Mouse (Mus musculus) left cerebral cortex, postnatal 36 days (tissue): ENCODE measurements around the gene Defb22. TPM values are rescaled to one million over a fixed set of nuclear protein-coding genes. Genes with fewer than 3 reads are reported as not detected.

Experiments
- DNase-seq, 2 experiments: peaks; one replicate each; pipeline ENCODE4 v3.0.0; 2021 to 2022; ENCODE audit warnings: low spot score in 2 of 2, mixed read lengths in 1 of 2
- intact Hi-C: fragments of 180-260 bp; cut with DNase I; formaldehyde crosslinking; loops from one replicate; pipeline ENCODE4 v1.15.1; 2025
- total RNA-seq, 2 experiments: library from RNA; stranded (reverse); gene quantifications; 2 replicates each; pipeline ENCODE4 v1.2.3; 2021

Defb22 gene
- total RNA-seq, 2 experiments from 2014 or later: not detected

DNA sequence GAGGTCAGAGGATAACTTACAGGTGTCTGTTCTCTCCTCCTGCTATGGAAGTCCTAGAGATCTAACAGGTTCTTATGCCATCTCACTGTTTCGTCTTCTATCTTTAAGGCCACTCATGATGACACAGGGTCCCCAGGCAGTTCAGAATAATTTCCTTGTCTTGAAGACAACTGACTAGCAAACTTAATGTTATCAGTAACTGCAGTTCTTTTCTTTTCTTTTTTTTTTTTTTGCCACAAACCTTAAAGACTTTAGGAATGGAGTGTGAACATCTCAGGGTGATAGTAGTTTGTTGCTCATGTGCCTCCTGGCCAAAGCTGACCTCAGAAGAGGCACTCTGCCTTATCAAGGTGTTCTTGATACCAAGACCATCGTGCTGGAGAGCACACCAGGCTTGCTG is 43.3 kb downstream of the Defb22 start:
- DNase-seq: no peak
- intact Hi-C loops: no loop called here

DNA sequence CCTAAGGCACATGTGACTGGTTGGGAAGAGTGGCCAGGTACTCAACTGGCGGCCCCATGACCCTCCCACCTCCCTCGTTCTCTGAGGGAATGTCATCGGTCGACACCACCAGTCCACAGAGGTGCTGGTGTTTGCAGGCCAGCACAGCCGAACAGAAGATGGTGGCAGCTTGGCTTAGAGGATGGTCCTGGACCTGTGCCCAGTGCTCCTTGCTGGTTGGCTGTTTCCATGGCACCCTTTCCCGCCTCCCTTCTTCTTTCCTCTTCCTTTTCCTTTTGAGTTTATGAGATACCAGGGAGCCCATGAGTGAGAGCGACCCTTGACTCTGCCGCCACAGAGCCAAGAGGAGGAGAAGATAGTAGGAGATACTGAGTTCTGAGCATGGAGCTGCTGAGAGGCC is 46.7 kb downstream of the Defb22 start:
- no peak for DNase-seq
- intact Hi-C loops: no loop called here

DNA sequence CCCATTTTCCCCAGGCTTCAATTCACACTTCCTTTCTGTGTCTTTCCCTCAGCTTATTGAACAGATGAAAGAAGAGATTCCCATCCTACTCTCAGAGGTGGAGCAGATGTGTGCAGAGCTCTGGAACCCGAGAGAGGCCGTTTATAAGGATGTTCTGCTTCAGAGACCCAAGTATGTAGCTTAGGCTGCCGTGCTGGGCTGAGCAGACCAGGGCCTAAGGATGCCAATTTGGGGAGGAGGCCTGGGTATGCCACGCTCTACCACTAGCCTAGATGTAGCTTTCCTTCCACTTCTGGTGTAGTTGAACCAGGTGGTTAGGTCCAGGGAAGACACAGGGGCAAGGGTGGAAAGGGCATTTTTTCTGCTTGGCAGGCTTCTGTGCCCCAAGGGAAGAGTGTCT is 47.6 kb downstream of the Defb22 start:
- no peak for DNase-seq
- intact Hi-C loops: no loop called here

DNA sequence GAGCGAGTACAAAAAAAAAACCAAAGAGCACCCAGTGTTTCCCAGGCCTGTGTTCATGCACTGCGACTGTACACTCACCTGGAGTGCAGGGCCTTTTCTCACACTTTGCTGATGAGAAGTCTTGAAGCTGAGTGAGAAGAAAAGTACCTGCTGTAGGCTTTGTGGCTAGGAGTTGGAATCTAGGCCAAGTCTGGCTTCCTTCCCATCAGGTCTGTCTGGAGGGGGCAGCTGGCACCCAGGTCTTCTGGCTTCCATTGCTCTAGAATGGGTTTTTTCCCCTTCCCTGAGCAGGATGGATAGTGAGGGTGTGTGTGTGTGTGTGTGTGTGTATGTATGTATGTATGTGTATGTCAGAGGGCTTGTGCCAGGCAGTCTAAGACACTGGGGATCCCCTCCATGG is 50.1 kb downstream of the Defb22 start:
- DNase-seq: no peak
- intact Hi-C loops: no loop called here

DNA sequence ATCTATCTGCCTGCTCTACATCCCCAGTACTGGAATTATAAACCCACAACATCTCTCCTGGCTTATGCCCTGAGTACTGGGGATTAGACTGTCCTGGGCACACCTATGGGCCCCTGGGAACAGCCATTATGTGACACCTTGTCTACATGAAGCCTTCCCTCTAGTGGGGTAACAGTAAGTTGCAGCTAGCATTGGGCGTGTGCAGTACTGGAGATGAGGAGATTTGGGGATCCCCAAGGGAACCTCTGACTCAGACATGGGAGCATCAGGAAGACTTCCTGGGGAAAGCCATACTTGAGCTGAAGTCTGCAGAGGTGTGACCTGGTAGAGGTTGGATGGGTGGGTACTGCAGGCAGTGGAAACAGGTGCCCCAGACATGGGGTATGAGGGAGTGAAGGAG is 51.0 kb downstream of the Defb22 start:
- intact Hi-C loops: no loop called here
- no peak for DNase-seq

DNA sequence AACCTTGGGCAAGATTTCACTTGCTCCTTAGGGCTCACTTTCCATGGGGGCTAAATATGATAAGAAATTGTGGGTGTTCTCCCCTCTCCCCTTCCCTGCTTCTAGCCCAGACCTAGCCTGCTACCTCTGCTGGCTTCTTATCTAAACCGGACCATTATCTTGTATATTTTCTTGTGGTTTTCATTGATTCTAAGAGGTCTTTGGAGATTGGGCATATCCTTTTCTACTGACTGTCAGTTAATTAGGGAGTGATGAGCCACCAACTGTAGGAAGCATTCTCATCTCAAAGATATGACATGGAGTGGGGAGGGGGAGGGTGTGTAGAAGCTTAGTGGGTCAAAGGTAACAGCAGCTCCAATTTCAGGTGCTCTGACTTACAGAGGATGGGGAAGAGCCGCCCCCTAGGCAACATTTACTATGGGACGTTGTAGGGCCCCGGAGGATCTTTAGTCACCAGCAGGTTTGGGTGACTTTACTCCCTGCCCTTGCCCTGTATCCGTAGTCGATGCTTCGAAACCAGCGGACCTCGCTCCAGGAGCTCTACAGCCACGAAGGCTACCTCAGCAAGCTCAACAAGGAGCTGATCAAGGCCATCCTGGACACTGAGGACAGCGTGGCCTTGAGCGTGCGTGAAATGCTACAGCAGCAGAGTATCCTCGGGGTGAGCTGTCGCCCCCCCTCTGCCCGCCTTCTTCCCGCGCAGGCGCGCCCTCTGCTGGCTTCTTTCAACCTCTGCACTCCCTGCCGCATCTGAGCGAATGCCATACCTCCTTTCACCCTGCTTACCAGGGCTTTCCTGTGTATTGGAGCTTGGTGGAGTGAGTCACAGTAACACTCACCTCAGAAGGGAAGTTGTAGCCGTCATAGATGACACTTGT is 52.7 kb downstream of the Defb22 start:
- intact Hi-C loops: loop anchor here (1.0 kb wide), 2 partner anchors 41 to 45 kb away; no protein-coding TSS in a partner anchor
- DNase-seq: peak; percentile 82 to 83

DNA sequence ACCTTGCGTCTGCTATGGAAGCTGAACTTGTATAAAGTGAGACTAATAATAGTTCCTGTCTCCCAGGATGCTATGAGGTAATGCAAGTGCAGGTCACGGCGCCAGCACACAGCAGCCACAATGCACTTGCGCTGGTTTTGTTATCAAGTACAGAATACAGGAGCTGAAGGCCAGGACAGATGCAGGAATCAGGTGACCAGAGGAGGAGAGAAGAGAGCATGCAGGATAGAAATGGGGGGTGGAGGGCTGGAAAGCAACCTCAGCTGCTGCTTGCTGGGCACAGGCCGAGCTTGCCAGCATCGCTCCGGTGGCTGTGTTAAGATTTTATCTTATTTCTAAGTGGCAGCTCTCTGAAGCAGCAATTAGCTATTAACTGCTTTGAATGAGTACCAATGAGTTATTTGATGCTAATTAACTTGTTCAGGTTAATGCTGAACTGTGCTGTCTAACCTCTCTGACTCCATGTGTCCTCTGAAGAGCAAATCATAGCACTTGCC is 53.5 kb downstream of the Defb22 start:
- intact Hi-C loops: no loop called here
- DNase-seq: no peak

Other genes starting within 250 kb of the Defb22 start
- gene Tbc1d20, start 196.3 kb downstream of the Defb22 start, total RNA-seq: 10 to 100 TPM; 53.6 to 57.1 TPM
- 100 to 1,000 TPM in 1 of 2 experiments, 10 to 100 TPM in 1; 92.3 to 124 TPM for gene Rbck1, start 157.5 kb downstream of the Defb22 start, total RNA-seq
- gene Trib3, start 146.1 kb downstream of the Defb22 start, total RNA-seq: 1 to 10 TPM in 1 of 2 experiments, under 1 TPM in 1; 0.62 to 1.7 TPM
- 10 to 100 TPM; 66.2 to 81.9 TPM for gene Nrsn2, start 113.5 kb downstream of the Defb22 start, total RNA-seq
- 10 to 100 TPM; 14.7 to 15.6 TPM for gene Sox12, start 92.1 kb downstream of the Defb22 start, total RNA-seq
- gene Zcchc3, start 75.1 kb downstream of the Defb22 start, total RNA-seq: 10 to 100 TPM in 1 of 2 experiments, 1 to 10 TPM in 1; 9.5 to 11.3 TPM
- 1 to 10 TPM; 2.1 to 3.6 TPM for gene 6820408C15Rik, start 74.6 kb downstream of the Defb22 start, total RNA-seq
- gene Defb23, start 25.5 kb downstream of the Defb22 start, total RNA-seq: not detected
- not detected for gene Defb20, start 13.1 kb downstream of the Defb22 start, total RNA-seq
- gene Defb26, start 21.6 kb upstream of the Defb22 start, total RNA-seq: not detected
- gene Defb28, start 28.1 kb upstream of the Defb22 start, total RNA-seq: not detected
- not detected for gene Defb29, start 50.0 kb upstream of the Defb22 start, total RNA-seq
- not detected for gene Gm17416, start 79.2 kb upstream of the Defb22 start, total RNA-seq
- not detected for gene Defb21, start 82.6 kb upstream of the Defb22 start, total RNA-seq
- not detected for gene Defb19, start 90.2 kb upstream of the Defb22 start, total RNA-seq
- gene Defb45, start 109.3 kb upstream of the Defb22 start, total RNA-seq: not detected
- gene Defb36, start 114.2 kb upstream of the Defb22 start, total RNA-seq: not detected
- not detected for gene Defb25, start 132.9 kb upstream of the Defb22 start, total RNA-seq
- gene Rem1, start 136.8 kb upstream of the Defb22 start, total RNA-seq: 1 to 10 TPM in 1 of 2 experiments, under 1 TPM in 1; 0.86 to 1.4 TPM
- gene H13, start 179.3 kb upstream of the Defb22 start, total RNA-seq: 10 to 100 TPM; 72.2 to 75.4 TPM
- gene Mcts2, start 196.9 kb upstream of the Defb22 start, total RNA-seq: 10 to 100 TPM; 17.0 to 18.9 TPM
- 10 to 100 TPM; 22.9 to 23.9 TPM for gene Id1, start 246.1 kb upstream of the Defb22 start, total RNA-seq